Mouse (Mus musculus): ENCODE data around the gene Zfp472.

DNA sequence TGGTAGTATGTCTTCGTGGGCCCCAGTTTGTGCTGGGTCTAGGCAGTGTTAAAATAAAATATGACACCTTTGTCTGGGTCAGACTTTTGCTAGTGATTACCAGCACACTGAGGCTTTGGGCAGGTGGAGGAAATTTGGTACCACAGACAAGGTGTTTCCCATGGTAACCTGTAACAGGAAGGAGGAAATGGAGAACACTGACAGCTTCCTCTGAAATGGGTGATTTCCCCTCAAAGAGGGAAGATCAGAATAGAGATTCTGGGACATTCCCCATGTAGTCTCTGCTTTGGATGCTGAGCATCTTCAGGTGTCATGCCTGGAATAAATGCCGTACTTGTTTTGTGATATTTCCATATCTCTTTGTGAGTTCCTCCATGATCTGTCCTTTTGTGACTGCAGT, 32.9 kb downstream of the Zfp472 start:
- no peak for TF ChIP-seq CTCF (IDR thresholded peaks at IDR 0.05; ENCODE audit: low read depth, low read length)
- TF ChIP-seq POLR2A (IDR thresholded peaks at IDR 0.05; ENCODE audit: extremely low read depth, insufficient read depth, low read length), result no peak
